Mouse (Mus musculus): Measurements from ENCODE around the gene Il17rd. TPM values are rescaled to one million over a fixed set of nuclear protein-coding genes. Genes with fewer than 3 reads are reported as not detected.

The Il17rd gene
- total RNA-seq, 2 experiments from 2014 or later: 11.9 to 12.6 TPM

- no peak for DNase-seq (ENCODE audit: low spot score in 2 of 2)
Observed at GRCm38 (mm10) chr14:27085471-27085870, 46.7 kb downstream of the Il17rd start.

GRCm38 (mm10) chr14:27085999-27086398 lies 47.3 kb downstream of the Il17rd start:
- no peak for DNase-seq (ENCODE audit: low spot score in 2 of 2)

DNA sequence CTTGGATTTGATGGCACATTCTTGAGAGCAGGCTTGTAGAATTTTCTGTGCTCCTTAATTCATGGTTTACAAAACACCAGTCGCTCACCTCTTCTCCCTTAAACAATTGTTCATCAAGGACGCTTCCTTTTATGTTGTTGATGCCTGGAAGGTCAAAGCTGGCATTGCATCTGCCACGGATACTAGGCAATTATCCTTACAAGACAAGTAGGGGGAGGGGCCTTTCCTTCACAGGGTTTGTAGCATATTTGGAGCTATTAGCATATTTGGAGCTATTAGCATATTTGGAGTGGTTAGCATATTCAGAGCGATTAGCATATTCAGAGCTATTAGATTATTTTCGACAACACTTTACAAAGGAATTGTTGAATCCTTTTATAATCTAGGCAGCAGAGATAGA lies 55.5 kb downstream of the Il17rd start:
- DNase-seq (ENCODE audit: low spot score in 2 of 2): no peak

GRCm38 (mm10) chr14:27096133-27096532 lies 57.4 kb downstream of the Il17rd start:
- no peak for DNase-seq (ENCODE audit: low spot score in 2 of 2)

DNA sequence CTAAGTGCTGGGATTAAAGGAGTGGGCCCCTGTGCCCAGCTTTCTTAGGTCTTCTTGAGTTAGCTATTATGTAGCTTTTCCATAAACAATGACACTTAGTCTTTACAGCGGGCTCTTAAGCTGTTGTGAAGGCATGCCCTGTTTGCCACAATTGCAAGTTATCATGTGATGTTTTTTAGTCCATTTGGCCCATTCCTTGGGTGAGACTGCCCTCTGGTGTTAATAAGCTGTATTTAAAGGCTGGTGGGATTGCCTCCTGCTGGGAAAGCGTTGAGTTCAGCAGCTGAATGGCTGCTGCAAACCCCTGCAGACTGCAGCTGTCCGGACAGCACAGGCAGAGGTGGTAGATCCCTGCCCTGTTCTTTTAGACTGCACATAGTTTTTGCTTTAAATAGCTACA lies 58.0 kb downstream of the Il17rd start:
- peak in 1 of 2 experiments; percentile 62 for DNase-seq (ENCODE audit: low spot score in 2 of 2)

GRCm38 (mm10) chr14:27101735-27102134 lies 63.0 kb downstream of the Il17rd start:
- DNase-seq (ENCODE audit: low spot score in 2 of 2): no peak

DNA sequence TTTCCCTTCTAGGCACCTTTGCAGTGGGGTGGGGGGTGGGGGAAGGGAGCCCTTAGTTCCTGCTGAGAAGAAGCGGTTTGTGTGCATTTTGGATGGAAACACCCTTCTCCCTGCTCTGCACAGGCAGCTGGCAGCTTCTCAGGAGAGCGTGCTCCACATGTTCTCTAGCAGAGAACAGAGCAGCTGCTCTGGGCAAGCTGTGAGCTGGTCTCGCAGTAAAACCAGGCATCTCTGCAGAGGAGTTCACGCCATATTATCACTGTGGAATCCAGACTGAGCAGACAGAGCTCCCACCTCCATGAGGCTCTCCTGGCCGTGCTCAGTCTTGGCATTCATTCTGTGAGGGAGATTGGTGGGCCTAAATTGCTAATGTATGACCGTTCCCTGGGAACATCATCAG lies 64.0 kb downstream of the Il17rd start:
- DNase-seq (ENCODE audit: low spot score in 2 of 2): no peak

DNA sequence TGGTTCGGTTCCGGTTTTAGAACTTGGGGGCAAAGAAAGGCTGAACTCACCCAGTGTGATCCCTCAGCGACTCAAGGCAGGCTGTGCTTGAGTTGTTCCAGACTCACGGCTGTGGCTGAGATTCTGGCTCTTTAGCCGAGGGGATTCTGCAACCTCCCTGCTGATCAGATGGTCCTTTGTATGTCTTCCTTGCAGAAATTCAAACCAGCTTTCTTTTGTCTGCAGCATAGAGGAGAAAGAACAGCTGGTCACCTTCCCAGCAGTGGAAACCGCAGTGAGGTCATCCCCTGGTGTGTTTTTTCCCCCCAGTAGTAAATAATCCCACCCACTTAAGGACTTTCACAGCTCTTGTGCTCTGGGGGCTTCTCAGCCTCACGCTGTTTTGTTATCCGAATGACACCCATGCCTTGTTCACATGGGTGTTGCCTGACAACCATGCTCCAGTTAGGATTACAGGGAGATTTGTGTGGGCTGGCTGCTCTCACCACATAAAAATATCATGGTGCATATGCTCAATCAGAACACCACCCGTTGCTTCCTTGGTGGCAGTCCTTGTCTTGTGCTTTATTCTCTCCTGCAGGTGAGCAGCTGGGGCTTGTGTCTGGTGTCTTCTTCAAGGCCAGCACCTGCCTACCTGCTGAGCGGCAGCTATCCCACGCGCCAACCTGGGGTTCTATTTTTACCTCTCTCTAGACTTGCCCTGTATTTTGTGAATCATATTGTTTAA lies 67.2 kb downstream of the Il17rd start:
- no peak for DNase-seq (ENCODE audit: low spot score in 2 of 2)

DNA sequence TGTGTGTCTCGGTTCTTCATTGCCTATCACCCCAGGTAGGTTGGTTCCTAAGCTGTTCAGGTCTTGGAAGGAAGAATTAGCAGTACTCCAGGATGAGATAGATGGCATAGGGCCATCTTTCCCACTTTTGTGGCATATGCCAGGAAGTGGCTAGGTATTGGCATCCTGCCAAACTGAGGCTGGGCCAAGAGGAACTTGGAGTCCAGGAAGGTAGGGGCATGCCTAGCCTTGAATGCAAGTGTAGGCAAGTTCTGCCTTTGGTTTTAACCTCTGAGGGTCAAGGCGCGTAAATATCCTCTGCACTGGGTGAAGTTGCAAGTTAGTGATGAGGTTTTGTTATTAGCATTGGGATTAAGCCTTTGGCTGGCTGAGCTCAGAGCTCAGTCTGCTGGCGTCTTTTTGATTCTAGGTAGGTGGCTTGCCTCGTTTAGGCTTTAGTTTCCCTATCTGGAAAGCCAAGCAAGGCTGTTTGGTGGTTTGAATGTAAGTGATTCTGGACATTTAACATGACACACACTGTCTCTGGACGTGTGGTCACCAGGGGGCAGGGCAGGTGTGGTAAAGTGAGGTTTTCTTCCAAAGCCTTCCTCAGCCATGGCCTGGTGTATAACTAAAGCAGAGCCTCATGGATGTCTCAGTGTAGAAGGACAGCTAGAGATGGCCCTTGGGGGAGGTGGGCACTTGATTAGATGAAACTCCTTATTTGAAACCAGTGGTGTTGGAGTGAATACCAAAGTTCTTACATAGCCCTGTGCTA lies 70.2 kb downstream of the Il17rd start:
- DNase-seq (ENCODE audit: low spot score in 2 of 2): no peak

GRCm38 (mm10) chr14:27114362-27115274 lies 75.9 kb downstream of the Il17rd start, which contains the start of gene Arhgef3:
Gene Arhgef3, plus strand, starts transcription at chr14:27114899.
- peak; percentile 69 to 76 for DNase-seq (ENCODE audit: low spot score in 2 of 2)

DNA sequence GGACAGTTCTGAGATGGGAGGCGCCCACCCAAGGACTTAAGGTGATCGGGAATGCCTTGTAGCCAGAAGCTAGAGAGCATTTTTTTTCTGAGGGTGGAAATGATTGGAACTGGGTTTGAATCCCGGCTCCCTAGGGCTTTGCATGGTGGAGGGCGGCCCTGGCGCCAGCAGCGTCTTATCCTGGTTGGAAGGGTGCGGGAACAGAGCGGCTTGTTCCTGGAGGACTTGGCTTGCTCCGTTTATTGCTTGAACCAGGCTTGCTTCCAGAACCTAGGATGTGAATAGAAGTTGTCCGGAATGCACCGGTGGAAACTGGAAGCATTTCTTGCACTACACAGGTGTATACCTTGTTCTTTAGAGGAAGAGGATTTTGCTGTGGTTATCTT lies 76.5 kb downstream of the Il17rd start:
- DNase-seq (ENCODE audit: low spot score in 2 of 2): no peak

DNA sequence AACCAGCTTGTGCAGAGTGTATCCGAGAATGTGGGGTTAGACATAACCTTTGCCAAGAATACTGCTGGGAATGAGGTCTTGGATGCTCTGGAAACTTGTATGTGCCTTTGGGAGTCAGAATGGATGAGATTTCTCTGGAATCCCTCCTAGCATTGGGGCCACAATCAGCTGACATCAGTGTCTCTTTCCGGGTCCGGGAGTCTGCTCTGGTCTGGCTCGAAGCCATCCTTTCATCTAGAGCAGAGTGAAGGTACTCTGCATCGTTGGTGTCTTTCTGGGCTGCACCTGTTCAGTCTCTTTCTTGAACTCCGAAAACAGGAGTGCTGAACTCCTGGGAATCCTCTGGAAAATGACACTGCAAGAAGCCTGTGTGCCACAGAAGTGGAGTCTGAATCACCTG lies 77.2 kb downstream of the Il17rd start:
- no peak for DNase-seq (ENCODE audit: low spot score in 2 of 2)

- DNase-seq (ENCODE audit: low spot score in 2 of 2): no peak
Observed at GRCm38 (mm10) chr14:27116577-27117165, 77.9 kb downstream of the Il17rd start.

DNA sequence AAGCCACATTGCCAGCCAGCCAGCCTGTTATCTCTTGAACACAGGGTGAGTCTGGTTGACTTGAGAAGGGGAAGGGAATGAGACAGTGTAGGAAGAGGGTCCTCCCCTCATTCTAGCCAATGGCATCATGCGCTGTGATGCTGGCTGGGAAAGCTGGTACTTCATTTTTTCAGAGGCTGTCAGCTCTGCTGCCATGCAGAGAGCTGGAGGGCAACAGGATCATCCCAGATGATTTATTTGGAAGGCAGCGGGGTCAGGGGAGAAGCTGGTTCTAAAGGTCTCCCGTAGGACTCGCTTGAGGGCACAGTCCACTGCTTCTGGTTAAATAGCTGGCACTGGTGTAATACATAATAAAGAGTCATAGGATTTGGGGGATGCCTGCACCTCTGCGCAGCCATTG lies 79.8 kb downstream of the Il17rd start:
- no peak for DNase-seq (ENCODE audit: low spot score in 2 of 2)

- DNase-seq (ENCODE audit: low spot score in 2 of 2): no peak
Observed at GRCm38 (mm10) chr14:27122646-27123045, 83.9 kb downstream of the Il17rd start.

GRCm38 (mm10) chr14:27123543-27123942 lies 84.8 kb downstream of the Il17rd start:
- DNase-seq (ENCODE audit: low spot score in 2 of 2): no peak

DNA sequence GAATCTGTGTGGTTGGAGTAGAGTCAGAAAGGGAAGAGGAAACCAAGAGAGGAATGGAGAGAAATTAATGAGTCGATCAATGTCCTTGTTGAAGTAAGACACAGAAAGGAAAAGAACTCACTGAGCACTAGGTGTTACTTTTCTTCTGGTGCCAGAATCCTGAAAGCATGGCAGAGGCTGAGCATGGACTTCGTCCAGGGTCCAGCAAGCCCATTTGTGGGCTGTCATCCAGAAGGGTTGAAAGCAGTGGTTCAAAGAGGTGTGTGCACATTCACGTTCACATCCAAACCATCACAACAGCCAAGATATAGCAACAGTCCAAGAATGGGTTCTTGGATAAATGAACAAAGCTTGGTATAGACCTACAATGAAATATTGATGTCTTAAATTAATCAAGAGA lies 91.3 kb downstream of the Il17rd start:
- no peak for DNase-seq (ENCODE audit: low spot score in 2 of 2)

DNA sequence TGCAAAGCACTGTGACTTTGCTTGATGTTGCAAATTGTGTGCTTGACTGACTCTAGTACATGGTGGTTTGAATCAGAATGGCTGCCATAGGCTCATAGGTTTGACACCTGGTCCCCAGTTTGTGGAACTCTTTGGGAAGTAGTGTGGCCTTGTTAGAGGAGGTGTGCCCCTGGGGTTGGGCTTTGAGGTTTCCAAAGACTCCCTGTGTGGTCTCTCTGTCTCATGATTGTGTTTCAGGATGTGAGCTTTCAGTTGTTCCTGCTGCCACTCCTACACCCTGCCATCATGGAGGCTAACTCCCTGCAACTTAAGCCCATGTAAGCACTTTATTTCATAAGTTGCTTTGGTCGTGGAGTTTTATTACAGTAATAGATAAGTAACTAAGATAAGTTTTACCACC lies 91.9 kb downstream of the Il17rd start:
- DNase-seq (ENCODE audit: low spot score in 2 of 2): no peak

DNA sequence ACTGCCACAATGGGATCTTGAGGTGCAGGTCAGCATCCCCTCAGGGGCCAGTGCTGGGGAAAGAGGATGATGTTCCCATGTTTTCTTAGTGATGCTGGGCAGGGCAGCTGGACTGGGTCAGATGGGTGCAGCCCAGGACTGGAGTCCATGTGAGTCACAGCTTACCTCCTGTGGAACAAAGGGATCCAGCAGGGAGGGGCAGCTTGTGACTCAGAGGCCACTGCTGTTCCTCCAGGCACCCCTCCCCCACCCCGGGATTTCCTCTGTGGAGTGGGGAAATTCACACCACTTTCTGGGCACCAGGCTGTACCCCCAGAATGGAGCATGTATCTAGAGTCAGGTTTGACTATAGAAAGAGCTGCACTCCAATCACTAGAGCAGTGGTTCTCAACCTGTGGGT lies 92.8 kb downstream of the Il17rd start:
- no peak for DNase-seq (ENCODE audit: low spot score in 2 of 2)

DNA sequence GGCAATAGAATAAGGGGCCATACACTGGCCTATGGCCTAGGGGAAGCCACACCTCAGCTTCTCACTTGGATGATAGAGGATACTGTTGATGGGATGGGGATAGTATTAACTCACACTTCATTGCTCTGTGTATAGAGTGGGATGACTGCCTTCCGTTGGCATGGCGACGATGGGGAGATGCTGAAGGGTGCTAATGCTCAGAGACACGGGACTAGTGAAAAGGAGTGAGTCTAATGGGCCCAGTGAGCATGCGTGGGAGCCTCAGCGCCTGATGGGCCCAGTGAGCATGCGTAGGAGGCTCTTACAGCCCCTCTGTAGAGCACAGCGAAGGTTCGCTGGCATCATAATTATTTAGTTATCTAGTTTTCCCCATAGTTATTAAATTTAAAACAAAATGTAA lies 100.2 kb downstream of the Il17rd start:
- DNase-seq (ENCODE audit: low spot score in 2 of 2): no peak

DNA sequence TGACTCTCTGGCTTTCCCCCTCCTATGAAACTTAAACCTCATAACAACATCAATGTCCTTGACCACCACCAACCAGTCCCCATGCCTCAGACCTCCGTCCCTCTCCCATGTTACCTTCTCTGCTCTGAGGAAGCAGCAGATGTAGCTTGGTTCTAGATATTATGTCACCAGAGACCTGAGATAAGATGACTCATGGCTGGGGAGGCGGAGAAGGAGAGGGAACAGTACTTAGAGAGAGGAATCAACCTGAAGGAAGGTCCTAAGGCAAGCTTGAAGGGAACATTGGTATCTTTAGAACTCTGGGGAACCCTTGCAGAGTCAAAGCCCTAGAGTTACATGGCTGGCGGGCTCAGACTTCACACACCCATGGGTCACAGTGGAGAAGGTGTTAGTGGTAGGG lies 101.2 kb downstream of the Il17rd start:
- DNase-seq (ENCODE audit: low spot score in 2 of 2): no peak

All from gastrocnemius, postnatal 4 days (tissue).